Mouse (Mus musculus) brain, embryonic 18.5 days (tissue): ENCODE results near the gene Oaz3.
A peak's percentile ranks its signal among the peaks of the same experiment; 100 is the strongest.

Source experiments
- DNase-seq: peaks from one replicate; pipeline ENCODE4 v3.0.0-alpha.2; 2012; ENCODE audit warnings: low read depth, low spot score

Gene Oaz3

DNA sequence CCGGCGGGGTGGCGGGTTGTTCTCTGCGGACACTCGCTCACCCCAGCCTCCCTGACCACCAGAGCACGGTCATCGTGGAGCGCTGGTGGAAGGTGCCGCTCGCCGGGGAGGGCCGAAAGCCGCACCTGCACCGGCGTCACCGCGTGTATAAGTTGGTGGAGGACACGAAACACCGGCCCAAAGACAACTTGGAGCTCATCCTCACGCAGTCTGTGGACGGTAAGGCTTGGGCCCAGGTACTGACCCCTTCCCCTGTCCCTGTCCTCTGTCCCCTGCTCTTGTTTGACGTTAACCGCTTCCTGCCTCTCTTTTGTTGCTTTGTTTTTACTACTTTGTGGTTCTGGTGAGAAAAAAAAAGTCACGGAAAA is at the start of gene Oaz3:
Oaz3 (minus strand) TSS at position 319 of the 368 bp plus-strand sequence.
- DNase-seq: no peak

DNA sequence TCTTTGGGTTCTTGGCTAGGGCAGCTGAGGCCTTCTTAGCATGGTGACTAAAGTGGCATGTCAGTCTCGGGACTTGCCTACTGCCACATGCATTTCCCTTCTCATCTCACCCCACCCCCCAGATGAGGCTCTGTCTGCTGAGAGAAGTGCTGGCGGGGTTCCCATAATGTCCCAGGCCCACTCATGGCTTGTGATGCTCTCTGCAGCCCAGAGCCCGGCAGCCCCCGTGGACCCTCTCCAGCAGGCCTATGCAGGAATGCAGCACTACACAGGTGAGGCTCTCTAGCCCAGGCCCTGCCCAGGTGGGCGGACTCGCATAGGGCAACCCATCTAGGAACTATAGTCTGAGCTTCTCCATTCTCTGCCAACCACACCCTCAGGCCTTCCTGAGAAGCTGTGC is 43.9 kb upstream of the Oaz3 start:
- no peak for DNase-seq

DNA sequence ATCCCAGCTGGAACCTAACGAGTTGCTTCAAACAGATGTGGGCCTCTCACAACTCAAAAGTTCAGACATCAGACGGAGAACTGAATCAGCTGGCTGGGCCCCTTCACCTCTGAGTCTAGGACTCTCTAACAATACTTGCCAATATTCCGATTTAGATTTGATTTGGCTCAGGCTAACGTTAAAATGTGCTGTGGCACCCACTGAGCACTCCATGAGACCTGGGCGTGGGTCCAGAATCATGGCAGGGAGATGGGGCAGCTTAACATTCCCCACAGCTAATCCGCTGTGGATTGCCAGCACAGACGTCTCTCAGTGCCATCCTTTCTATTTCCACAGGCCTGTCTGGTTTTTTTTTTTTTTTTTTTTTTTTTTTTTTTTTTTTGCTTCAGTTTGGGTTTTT is 42.2 kb upstream of the Oaz3 start:
- no peak for DNase-seq

DNA sequence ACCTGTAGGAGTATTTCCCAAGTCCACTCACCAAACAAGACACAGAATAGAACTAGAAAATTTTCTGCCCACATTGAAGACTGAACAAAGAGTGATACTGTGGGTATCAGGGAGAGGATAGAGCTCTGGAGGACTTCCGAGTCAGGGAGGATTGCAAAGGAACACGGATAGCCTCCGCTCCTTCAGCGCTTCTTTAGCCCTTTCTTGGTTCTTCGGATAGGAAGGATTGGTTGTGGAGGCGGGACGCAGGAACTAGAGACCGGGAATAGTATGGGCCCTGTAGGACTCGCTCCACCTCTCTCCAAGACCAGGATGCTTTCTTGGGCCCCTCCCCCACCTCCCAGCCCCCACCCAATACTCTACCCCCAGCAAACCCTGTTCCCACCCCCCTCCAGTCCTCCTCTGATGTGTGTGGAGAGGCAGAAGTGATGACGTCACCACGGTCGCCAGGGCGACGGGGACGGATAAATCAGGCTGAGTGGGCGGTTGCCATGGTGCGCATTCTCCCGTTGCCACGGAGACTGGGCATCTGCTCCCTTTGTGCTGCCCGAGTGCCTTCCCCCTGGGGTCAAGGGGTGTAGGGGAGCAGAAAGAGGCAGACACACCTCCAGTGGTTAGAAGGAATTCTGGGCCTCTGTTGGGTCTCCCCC is 40.2 kb upstream of the Oaz3 start:
- DNase-seq: peak; percentile 85

DNA sequence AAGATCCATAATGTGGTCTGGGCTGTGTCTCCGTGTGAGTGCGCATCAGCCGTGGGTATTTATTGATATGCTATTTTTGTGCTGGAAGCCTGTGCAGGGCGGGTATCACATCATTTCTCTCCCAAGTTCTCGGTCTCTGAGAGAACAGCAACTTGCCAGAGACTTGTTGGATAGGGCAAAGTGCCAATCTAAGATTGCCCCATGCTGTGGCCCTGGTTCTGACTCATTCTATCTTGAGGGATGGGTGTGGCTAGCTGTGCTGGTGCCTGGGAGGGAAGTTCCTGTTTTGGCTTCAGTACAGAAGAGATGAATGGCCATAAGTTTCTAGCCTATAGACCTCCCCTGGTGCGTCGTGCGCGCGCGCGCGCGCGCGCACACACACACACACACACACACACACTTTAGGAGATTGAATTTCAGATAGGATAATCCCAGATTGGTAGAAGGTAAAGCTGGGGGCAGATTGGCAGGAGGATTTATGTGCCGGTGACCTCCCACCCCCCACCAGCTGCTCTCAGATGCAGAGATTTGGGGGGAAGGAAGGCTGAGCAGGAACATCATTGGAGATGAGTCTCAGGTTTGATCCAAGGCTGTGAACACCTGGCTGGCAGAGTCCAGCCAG is 39.2 kb upstream of the Oaz3 start:
- DNase-seq: no peak

DNA sequence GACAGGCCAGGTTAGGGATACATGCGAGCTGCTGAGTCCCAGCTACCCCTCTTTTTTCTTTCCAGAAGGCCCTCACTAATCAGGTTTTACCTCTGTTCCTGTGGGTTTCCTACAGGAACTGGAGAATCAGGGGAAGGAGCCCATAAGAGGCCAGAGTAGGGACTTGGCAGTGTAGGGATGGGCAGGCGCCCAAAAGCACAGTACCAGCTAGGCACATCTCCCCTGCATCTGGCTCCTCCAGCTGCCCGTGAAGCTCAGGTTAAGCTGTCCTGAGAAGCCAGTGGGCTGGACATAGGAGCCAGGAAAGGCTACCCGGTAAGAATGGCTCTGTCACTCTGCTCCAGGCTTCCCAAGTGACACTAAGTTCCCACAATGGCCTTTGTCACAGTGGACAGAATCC is 37.7 kb upstream of the Oaz3 start:
- DNase-seq: no peak

DNA sequence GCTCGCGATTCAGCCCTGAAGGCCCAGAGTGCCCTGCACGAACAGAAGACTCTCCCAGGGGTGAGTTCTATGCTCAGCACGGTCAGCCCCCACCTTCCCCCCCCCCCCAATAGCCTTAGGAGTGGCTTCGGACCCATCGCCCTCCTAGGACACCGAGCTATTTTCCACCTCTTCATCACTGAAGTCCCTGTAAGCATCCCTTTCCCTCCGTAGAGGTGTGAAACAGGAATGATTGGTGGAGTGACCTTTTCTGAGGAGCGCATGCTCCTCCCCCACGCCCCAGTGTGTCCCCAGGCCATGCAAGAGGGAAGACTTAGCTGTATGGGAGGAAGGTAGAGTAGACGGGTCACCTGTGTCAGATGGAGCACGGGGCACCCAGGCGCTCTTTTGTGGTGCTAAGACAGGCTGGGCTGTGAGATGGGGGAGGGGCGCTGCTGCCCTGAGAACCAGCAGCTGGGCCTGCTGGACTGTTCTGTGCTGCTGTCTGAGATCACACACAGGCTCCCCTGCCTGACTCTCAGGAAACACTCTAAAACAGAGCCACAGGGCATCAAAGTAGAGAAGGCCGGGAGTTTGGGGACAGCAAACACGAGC is 36.7 kb upstream of the Oaz3 start, which contains the start of gene Riiad1:
Riiad1 (minus strand) TSS at position 51 of the 594 bp plus-strand sequence.
- no peak for DNase-seq

DNA sequence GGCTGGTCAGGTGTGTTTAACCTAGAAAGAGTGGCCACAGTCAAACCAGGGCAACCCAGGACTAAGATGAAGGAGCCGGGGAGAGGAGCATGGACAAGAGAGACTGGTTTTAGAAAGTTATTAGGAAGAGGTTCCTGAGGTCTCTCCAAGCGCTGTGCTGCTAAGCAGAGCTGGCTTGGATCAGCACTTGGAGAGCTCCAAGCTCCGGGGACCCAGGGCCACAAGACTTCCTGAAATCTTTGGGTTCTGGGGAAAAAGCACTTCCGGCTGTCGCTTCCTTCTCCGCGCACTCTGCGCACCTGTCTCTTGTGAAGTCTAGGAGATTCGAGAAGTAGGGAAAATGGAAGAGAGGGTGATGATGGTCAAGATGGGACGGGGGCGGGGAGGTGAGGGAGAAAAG is 35.8 kb upstream of the Oaz3 start:
- DNase-seq: no peak

DNA sequence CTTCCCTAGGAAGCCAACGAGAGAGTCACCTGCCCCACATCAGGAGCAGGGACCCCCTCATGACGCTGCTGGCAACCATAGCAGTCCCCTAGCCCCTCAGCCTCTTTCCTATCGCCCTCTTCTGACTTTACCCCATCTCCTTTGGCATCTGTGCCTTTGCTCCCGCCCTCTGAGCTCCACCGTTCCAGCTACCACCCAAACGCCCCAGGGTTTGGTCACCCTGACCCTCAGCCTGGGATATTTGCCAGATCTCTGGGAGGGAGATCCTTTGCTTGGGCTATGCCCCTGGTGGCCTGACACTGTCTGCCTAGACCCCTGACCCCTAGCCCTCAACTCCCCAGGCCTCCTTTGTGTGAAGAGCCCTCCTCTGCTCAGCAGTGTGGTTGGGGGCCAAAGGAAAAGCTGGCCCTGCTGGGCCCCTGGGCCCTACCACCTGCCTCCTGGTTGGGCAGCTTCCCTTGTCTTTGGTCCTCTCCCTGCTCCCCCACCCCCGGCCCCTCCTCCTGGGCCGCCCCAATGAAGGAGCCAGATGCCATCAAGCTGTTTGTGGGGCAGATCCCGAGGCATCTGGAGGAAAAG is 35.0 kb upstream of the Oaz3 start:
- DNase-seq: no peak

DNA sequence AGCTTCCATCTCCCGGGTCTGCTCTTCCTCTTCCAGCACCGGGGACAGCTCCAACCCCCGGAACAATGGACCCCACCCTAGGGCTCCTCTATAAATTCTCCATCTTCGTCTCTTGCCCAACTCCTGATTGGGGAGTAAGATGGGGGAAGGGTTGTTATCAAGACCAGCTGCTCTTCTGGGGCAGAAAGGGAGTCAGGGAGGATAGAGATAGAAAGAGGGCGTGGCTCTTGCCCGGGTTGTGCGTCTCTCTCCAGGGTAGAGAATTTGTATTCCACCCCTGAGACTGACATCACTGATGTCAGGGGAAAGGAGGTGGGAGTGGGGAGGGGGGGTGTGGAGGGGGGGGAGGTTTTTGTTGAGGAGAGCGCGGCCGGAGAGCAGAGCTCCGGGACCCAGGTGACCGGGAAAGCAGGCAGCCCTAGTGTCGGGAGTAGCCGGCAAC is 34.3 kb upstream of the Oaz3 start, which contains the start of gene Celf3:
Celf3 (plus strand) TSS at position 315 of the 442 bp plus-strand sequence.
- DNase-seq: peak; percentile 95

DNA sequence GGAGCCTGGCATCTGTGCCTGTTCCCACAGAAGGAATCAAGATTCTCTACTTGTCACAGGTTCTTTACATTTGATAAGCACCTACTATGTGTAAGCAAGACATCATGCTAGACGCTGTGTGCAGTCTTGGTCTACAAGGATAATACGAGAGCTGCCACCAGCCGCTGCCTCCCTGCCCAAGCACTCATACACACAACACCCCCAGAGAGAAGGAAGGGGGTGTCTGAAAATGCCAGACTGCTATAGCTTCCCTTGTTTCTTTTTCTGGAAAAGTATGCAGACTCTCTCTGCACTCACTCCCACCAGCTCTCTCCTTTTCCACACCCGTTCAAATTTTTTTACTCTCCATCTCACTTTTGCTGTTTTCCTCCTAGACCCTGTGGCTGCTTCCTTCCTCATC is 33.7 kb upstream of the Oaz3 start:
- no peak for DNase-seq

DNA sequence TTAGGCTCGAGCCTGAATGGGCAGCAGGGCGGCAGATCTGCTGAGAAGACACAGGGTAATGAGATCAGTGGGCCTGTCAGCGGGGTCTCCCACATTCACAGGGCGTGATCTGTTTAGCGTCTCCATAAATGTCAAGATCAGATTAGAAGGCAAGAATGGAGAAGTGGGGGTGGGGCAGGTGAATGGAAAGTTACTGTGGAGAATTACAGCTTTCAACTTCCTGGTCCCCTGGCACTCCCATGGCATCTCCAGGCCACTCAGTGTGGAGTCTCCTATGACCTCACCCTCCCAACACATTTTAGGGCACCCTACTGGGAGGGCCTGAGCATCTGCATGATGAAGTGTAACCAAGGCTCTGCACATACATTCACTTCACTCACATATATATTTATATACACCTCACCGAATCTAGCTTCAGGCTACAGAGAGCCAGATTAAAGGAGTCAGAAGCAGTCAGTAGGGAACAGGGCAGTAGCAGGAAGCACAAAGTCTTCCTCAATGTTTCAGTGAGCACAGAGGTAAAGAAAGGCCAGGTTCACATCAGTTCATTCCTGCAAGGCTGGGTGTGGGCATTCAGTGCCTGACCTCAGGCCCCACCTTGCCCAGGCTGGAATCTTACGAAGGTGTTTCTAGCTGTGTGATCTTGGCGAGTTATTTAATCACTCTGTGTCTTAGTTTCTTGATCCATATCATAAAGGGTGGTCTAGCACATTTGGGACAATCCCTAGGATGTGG is 32.8 kb upstream of the Oaz3 start:
- no peak for DNase-seq

DNA sequence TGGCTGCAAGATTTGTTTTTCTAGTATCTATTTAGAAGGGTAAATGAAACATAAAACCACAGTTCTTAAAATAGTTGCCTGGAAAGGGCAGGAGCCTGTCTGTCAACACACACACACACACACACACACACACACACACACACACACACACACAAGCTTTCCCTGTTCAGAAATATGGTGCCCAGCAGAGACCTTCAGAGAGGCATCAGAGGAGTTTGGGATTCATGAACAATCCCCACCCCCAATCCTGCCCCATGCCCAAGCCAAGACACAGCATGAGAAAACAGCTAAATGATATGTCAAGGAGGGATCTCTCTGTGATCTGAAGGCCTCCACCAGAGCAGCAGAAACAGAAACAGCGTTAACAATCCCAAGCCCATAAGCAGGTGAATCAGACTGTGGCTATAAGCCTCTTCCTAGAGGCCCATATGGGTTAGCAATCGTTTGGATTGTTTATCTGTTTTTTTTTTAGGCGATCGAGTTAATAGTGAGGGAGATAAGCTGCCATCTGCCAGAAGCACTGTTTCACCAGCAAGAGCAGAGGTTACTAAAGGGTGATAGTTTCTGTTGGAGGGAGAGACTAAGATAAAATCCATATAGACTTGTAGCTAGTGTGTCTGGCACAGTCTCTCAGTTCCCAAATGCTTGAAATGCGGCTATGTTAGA is 30.0 kb upstream of the Oaz3 start:
- DNase-seq: no peak

DNA sequence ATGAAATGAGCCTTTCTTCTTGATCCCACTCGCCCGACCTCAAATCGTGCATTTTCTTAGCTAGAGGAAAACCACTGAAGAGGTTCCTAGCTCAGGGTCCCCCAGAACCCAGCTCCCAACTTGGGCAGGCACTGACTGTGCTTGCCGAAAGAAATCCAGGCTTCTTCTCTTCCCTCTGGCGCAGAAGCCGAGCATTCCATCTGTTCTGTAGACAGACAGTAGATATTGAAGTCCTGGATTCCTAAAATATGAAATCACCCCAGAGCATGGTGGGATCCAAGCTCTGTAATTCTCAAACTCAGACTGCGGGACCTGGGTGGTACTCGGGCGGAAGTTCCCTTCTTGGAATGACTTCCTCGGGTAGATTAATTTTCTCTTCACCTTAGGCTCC is 29.4 kb upstream of the Oaz3 start:
- DNase-seq: no peak

DNA sequence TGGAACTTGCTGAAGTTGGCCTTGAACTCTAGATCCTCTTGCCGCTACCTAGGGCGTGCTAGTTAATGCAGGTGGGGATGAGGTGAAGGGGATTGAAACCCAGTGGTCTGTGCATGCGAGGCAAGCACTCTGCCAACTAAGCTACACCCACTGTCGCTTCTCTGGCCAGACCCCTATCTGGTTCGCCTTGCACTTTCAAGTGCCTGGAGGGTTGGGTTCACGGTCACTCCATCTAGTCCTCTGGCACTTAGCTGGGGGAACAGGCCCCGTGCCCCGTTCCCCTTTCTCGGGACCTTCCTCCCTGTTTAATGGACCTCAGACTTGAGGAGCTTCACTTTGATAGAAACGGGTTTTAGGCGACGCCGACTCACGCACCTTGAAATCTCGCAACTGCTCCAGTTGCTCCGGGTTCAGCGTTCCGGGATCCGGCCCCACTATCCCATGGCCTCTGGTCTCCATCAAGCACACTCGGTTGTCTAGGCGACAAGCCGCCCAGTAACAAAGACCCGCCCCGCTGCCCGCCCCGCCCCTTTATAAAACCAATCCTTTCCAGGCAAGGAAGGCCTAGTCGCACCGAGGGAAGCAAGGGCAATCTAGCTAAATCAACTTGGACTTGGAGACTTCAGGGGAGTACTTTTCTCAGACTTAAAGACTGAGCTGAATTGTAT is 28.9 kb upstream of the Oaz3 start:
- DNase-seq: no peak

DNA sequence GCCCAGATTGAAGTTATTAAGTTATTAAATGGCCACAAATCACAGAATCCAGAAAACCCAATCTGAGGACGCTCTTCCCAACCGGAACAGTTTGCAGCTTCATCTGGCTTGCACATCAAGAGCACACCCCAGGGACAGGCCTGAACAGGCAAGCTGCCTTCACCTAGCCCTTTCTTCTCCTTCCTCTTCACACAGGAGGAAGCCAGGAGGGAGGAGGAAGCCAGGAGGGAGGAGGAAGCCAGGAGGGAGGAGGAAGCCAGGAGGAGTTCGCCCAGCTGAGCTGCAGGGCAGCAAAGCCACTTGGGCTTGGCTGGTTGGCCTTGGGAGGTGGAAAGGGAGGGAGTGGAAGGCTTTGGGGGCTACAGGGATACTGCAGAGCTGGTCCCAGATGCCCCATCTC is 25.2 kb upstream of the Oaz3 start:
- DNase-seq: no peak

DNA sequence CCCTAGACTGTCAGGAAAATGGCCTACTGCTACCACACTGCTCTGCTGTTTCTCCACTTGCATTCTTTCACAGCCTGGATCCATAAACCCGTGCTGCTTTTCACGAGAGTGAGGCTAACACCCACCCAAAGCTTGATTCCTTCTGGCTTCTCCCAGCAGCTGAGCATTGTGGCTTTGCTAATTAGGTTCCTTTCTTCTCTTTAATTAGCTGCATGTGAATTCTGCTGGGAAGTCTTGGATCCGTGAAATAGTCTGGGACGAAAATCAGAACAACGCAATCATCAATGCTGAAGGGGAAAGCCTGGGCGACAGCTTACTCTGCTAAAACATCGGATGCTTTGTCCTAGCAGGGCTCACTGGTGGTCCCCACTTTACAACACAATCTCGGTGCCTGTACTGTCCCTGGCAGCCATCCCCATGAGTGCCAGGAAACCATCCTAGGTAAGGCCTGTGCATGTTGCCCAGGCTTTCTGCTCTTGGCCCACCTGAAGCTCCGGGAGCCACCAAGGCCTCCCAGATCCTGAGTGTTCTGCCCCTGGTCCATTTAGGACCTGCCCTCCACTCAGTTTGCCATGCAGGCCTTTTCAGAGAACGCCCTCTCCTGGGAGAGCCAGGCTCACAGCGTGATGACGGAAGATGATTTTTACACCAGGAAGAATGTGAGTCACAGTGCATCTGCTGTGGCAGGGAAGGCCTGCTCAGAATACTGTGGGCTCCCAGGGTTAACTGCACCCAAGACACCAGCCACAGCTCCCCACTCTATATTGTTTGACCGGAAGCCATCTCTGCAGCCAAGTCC is 22.1 kb upstream of the Oaz3 start:
- DNase-seq: peak; percentile 74

DNA sequence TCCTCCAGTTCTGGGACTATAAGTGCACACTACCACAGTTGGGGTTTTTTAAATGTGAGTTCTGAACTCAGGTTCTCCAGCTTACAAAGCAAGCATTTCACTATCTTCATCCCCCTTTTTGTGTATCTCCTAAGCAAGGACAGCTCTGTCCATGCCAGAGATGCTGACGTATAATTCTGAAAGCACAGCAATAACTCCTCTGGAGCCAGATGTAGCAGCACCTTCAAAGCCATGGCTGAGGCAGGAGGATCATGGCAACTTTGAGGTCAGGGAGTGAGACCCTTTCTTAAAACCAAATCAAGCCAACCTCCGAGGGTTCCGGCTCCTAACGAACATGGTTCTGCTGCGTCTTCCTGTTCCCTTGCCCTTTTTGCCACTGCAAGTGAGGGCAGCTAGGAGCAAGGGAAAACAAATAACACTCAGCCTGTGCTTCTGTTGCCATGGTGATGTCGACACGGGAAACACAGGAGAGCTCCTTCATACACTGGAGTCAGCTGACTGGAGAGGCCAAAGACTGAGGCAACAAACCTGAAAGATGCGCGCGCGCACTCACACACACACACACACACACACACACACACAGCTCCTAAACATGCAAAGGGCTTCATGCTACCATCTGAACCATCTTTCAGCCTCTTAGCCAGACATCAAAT is 20.3 kb upstream of the Oaz3 start:
- no peak for DNase-seq

DNA sequence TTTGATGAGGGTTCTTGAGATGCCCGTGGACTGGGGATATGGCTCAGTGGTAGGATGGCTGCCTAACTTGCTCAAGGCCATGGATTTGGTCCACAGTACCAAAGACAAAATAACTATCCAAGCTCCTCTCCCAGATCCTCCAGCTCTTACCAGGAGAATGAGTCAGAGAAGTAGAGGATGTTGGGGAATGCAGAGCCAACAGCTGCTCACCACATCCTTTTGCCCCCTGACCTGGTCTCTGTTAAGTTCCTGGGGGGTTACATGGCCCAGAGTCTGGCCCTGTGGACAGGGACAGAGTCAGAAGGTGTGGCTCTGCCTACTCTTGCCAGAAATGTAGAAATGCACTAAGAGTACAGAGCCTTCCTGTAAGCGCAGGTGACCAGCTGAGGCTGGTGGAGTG is 16.1 kb upstream of the Oaz3 start:
- no peak for DNase-seq

DNA sequence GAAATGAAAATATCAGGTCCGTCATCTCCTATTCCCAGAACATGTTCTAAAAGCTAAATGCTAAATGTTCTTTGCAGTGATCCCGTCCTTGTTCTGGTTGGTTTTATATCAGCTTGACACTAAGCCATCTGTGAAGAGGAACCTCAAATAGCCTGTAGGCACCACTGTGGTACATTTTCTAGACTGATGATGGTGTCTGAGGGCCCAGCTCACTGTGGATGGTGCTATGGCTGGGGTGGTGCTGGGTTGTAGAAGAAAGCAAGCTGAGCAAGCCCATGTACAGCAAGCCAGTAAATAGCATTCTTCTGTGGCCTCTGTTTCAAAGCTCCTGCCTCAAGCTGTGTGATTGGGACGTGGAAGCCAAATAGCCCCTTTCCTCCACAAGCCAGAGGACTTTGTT is 13.3 kb upstream of the Oaz3 start:
- DNase-seq: no peak
